Mouse (Mus musculus) midbrain, embryonic 12.5 days (tissue): ENCODE results near the gene Mthfsl. TPM values are rescaled to one million over a fixed set of nuclear protein-coding genes. Genes with fewer than 3 reads are reported as not detected.
"Not testable (repeated sequence)": the region's sequence is repeated elsewhere in the genome, so short reads cannot be mapped to it uniquely, and the experiment has no call there.

Experiments used
- ATAC-seq: fragments of 200-750 bp; cut with Nextera tagmentation; 2 replicates; pipeline ENCODE4 v1.8.0; 2017; ENCODE audit warnings: low read depth, moderate TSS enrichment, moderate library complexity; ENCODE audit not compliant: low FRiP score
- H3K27ac ChIP-seq: fragments of 300-500 bp; sonication (generic); replicated peaks from 2 replicates; pipeline ENCODE4 v1.5.1; 2016; ENCODE audit warnings: mild to moderate bottlenecking
- H3K27me3 ChIP-seq: fragments of 300-500 bp; sonication (generic); 2 replicates; pipeline ENCODE4 v1.6.1; 2016; ENCODE audit warnings: mild to moderate bottlenecking
- H3K36me3 ChIP-seq: fragments of 300-500 bp; sonication (generic); 2 replicates; pipeline ENCODE4 v1.6.1; 2016
- H3K4me1 ChIP-seq: fragments of 300-500 bp; sonication (generic); 2 replicates; pipeline ENCODE4 v1.6.1; 2016
- H3K4me2 ChIP-seq: fragments of 300-500 bp; sonication (generic); replicated peaks from 2 replicates; pipeline ENCODE4 v1.6.1; 2016; ENCODE audit warnings: mild to moderate bottlenecking, moderate library complexity
- H3K4me3 ChIP-seq: fragments of 300-500 bp; sonication (generic); 2 replicates; pipeline ENCODE4 v1.5.1; 2016; ENCODE audit warnings: mild to moderate bottlenecking
- H3K9ac ChIP-seq: fragments of 300-500 bp; sonication (generic); replicated peaks from 2 replicates; pipeline ENCODE4 v1.6.1; 2016; ENCODE audit warnings: mild to moderate bottlenecking, moderate library complexity
- H3K9me3 ChIP-seq: fragments of 300-500 bp; sonication (generic); 2 replicates; pipeline ENCODE4 v1.6.1; 2016; ENCODE audit warnings: mild to moderate bottlenecking
- WGBS: fragments of 180-500 bp; shearing (Covaris S2); methylation state at CpG from one replicate; pipeline ENCODE4 v1.1.7; 2016; 5-methylcytosine and 5-hydroxymethylcytosine counted together
- polyA plus RNA-seq: library from polyadenylated mRNA; unstranded; fragments of >200 nt; fragmentation: Nextera tagmentation; extraction: Ambion mirVana; gene quantifications from 2 replicates; pipeline ENCODE4 v1.2.1, GENCODE M21; 2016

Mthfsl gene
- polyA plus RNA-seq, 1 experiment from 2014 or later, result 31.7 TPM

DNA sequence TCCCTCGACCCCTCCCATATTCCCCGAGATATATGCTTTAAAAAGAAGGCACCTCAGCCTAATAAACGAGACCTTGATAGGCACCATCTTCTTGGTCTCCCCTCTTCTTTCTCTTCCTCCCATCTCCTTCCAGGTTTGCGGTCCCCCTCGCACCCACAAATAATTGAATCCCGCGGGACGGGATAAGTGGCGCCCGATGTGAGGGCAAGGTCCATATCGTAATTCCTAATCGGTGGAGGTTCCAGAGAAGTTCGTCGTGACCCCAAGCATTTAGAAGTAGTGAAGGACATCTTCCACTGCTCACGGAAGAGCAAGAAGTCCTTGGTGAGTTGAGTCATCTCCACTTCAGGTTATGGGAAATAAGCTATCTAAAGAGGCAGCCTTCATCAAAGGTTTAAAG lies 69.4 kb downstream of the Mthfsl start:
- WGBS, result 96% methylated on average over 12 of the region's 15 CpGs
- not testable (repeated sequence) for H3K4me1 ChIP-seq, H3K4me3 ChIP-seq, H3K36me3 ChIP-seq, H3K9ac ChIP-seq, H3K27ac ChIP-seq, H3K9me3 ChIP-seq, H3K4me2 ChIP-seq, ATAC-seq, H3K27me3 ChIP-seq

Other genes starting within 250 kb of the Mthfsl start
- 119 and 121 TPM in 2 replicates for gene Syncrip, start 237.7 kb downstream of the Mthfsl start, polyA plus RNA-seq
- gene Zfp949, start 172.3 kb downstream of the Mthfsl start, polyA plus RNA-seq, result 13.2 and 14.1 TPM in 2 replicates
- gene Trim43a, start 139.4 kb downstream of the Mthfsl start, polyA plus RNA-seq, result 0.09 TPM in 1 of 2 replicates, not detected in the other
- not detected in 2 replicates for gene Bcl2a1d, start 11.6 kb upstream of the Mthfsl start, polyA plus RNA-seq
- gene Trim43c, start 118.9 kb upstream of the Mthfsl start, polyA plus RNA-seq, result 0.10 TPM in 1 of 2 replicates, not detected in the other
- gene Bcl2a1a, start 236.6 kb upstream of the Mthfsl start, polyA plus RNA-seq, result not detected in 2 replicates